Mouse (Mus musculus): ENCODE results near the gene Zbtb40. TPM values are rescaled to one million over a fixed set of nuclear protein-coding genes. Genes with fewer than 3 reads are reported as not detected.

Zbtb40 gene
- polyA plus RNA-seq, 2 experiments, result 5.0 to 7.5 TPM

DNA sequence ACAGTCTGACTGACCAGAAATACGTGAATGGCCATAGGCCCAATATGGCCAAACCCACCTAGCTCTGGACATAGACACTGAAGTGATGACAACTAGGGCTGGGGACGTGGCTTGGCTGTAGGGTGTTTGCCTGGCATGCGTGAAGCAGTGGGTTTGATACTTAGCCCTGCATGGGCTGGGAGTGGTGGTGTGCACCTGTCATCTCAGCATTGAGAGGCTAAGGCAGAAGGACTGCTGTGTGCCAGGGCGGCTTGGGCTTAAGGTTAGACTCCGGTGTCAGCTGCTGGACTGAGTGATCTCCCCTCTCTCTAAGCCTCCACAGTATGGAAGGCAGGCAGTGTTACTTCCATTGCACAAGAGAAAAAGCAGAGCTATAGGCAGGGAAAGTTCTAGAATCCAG, 110.7 kb downstream of the Zbtb40 start:
- DNase-seq (ENCODE audit: low spot score) (no peak), ATAC-seq (ENCODE audit: low FRiP score, low read depth) (no peak)
- H3K4me2 ChIP-seq (replicated peaks; ENCODE audit: low read depth, low read length, severe bottlenecking), result no peak overlapping the region
- H3K4me3 ChIP-seq (replicated peaks; ENCODE audit: low read length), result no peak overlapping the region
- no peak for TF ChIP-seq POLR2A (IDR thresholded peaks at IDR 0.05; ENCODE audit: borderline replicate concordance, extremely low read depth, insufficient read depth, insufficient read length)
- no peaks in the 10 kb centered on the region for H3K27me3 ChIP-seq (ENCODE audit: control insufficient read depth, insufficient read depth, low read length)
- no peaks in the 10 kb centered on the region for H3K9me3 ChIP-seq (ENCODE audit: control insufficient read depth, low read length)
- 87% methylated on average over 5 of the region's 5 CpGs for WGBS
- H3K27ac ChIP-seq (replicated peaks; ENCODE audit: low read depth, low read length), result no peak overlapping the region
- H3K4me1 ChIP-seq (ENCODE audit: control insufficient read depth, insufficient read depth, low read length), result no peaks in the 10 kb centered on the region
- no peak overlapping the region for H3K9ac ChIP-seq (ENCODE audit: low read depth, low read length, severe bottlenecking)
- H3K36me3 ChIP-seq (ENCODE audit: control insufficient read depth, insufficient read depth, low read length), result no peaks in the 10 kb centered on the region

DNA sequence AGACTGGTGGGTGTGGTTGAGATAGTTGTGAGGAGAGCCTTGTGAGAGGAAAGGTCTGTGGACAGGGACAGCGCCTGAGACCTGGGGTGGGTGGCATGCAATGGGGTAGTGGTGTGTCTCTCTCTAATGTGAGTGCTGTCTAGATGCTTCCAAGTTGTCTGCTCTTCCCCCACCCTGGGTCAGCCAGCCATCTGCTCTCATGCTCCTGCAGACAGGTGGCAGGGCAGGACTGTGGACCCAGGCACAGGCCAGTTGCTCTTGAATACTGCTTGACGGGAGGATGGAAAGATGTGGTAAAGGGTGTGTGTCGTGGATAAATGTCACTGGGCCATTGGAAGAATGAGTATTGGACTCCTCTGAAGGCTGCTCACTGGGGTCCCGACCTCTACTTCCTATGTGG, 111.3 kb downstream of the Zbtb40 start:
- H3K36me3 ChIP-seq (ENCODE audit: control insufficient read depth, insufficient read depth, low read length), result no peaks in the 10 kb centered on the region
- H3K27ac ChIP-seq (replicated peaks; ENCODE audit: low read depth, low read length), result no peak overlapping the region
- H3K27me3 ChIP-seq (ENCODE audit: control insufficient read depth, insufficient read depth, low read length), result no peaks in the 10 kb centered on the region
- ATAC-seq (ENCODE audit: low FRiP score, low read depth) (no peak), DNase-seq (ENCODE audit: low spot score) (no peak)
- H3K4me3 ChIP-seq (replicated peaks; ENCODE audit: low read length), result no peak overlapping the region
- no peaks in the 10 kb centered on the region for H3K9me3 ChIP-seq (ENCODE audit: control insufficient read depth, low read length)
- no peak overlapping the region for H3K9ac ChIP-seq (ENCODE audit: low read depth, low read length, severe bottlenecking)
- WGBS, result 67% methylated on average over 4 of the region's 4 CpGs
- H3K4me2 ChIP-seq (replicated peaks; ENCODE audit: low read depth, low read length, severe bottlenecking), result no peak overlapping the region
- no peaks in the 10 kb centered on the region for H3K4me1 ChIP-seq (ENCODE audit: control insufficient read depth, insufficient read depth, low read length)
- TF ChIP-seq POLR2A (IDR thresholded peaks at IDR 0.05; ENCODE audit: borderline replicate concordance, extremely low read depth, insufficient read depth, insufficient read length), result no peak

DNA sequence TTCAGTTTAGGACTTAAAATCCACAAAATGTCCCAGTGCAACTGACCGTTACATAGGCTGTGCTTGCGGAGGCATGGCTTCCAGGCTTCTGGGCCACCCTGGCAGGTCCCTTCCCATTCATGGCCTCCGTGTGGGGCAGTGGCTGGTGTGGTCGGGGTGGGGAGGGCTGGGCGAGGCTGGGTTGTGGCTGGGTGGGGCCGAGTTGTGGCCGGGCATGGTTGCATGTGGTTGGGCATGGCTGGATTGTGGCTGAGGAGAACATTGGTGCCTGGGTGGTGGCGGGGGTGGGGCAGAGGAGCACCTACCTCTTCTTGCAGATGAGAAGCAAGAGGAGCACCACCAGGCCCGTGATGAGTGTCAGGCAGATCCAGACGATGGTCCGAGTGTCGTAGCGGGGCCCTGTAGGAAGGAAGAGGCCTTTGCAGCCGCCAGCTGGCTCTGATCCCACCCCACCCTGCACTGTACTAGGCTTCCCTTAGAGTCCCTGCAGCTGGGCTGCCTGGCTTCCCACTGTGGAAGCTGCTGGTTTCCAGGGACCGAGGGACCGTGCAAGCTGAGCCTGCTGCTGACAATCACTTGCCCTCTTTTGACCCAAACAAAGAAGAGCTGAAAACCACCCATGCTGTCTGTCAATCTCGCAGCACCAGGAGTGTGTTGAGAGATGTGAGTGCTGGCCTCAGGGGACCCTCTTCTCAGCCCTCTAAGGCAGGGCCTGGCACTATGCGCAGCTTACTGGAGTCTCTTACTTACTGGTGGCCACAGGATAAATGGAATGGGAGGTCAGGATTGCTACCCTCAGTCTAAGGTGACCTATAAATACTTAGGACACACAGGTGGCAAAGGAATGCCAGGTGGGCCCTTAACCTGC, 113.6 kb downstream of the Zbtb40 start:
- Histone ChIP-seq H3K9ac (ENCODE audit: low read depth, low read length, severe bottlenecking) (no peak overlapping the region), H3K4me1 (ENCODE audit: control insufficient read depth, insufficient read depth, low read length) (no peaks in the 10 kb centered on the region), H3K9me3 (ENCODE audit: control insufficient read depth, low read length) (no peaks in the 10 kb centered on the region), H3K27me3 (ENCODE audit: control insufficient read depth, insufficient read depth, low read length) (no peaks in the 10 kb centered on the region), H3K27ac (replicated peaks; ENCODE audit: low read depth, low read length) (no peak overlapping the region), H3K4me3 (replicated peaks; ENCODE audit: low read length) (no peak overlapping the region), H3K4me2 (replicated peaks; ENCODE audit: low read depth, low read length, severe bottlenecking) (no peak overlapping the region), H3K36me3 (ENCODE audit: control insufficient read depth, insufficient read depth, low read length) (no peaks in the 10 kb centered on the region)
- no peak for ATAC-seq (ENCODE audit: low FRiP score, low read depth)
- 56% methylated on average over 18 of the region's 18 CpGs for whole genome bisulfite sequencing
- no peak for TF ChIP-seq POLR2A (IDR thresholded peaks at IDR 0.05; ENCODE audit: borderline replicate concordance, extremely low read depth, insufficient read depth, insufficient read length)
- no peak for DNase-seq (ENCODE audit: low spot score)

DNA sequence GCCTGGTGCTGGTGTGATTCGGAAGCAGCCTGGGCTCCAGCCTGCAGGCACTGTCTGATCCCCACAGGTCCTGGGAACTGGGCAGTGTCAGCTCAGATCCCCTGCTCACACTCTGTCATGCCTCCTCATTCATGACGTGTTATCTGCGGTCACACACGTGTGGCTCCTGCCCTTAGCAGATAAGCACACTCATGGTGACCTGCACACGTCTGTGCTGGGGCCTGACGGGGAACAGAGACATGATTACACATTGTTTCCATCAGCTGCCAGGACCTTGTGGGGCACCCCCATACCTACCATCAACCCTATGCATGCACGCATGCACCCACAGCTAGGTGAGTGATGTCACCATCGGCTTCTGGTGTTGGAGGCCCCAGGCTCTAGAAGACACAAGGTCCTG, 118.1 kb downstream of the Zbtb40 start:
- no peaks in the 10 kb centered on the region for H3K36me3 ChIP-seq (ENCODE audit: control insufficient read depth, insufficient read depth, low read length)
- H3K4me1 ChIP-seq (ENCODE audit: control insufficient read depth, insufficient read depth, low read length), result no peaks in the 10 kb centered on the region
- H3K4me2 ChIP-seq (replicated peaks; ENCODE audit: low read depth, low read length, severe bottlenecking), result no peak overlapping the region
- TF ChIP-seq POLR2A (IDR thresholded peaks at IDR 0.05; ENCODE audit: borderline replicate concordance, extremely low read depth, insufficient read depth, insufficient read length), result no peak
- no peak overlapping the region for H3K9ac ChIP-seq (ENCODE audit: low read depth, low read length, severe bottlenecking)
- ATAC-seq (ENCODE audit: low FRiP score, low read depth) (no peak), DNase-seq (ENCODE audit: low spot score) (no peak)
- H3K27ac ChIP-seq (replicated peaks; ENCODE audit: low read depth, low read length), result no peak overlapping the region
- WGBS, result 87% methylated on average over 8 of the region's 8 CpGs
- no peaks in the 10 kb centered on the region; the same call in 1 of the 2 replicates for H3K27me3 ChIP-seq (ENCODE audit: control insufficient read depth, insufficient read depth, low read length)
- H3K4me3 ChIP-seq (replicated peaks; ENCODE audit: low read length), result no peak overlapping the region
- no peaks in the 10 kb centered on the region for H3K9me3 ChIP-seq (ENCODE audit: control insufficient read depth, low read length)

Other genes with a start within 250 kb of the Zbtb40 start
- 45.2 and 70.7 TPM in 2 replicates for gene Ephb2, start 212.8 kb downstream of the Zbtb40 start, polyA plus RNA-seq (2012; rRNA removed)
- 17.9 and 19.4 TPM in 2 replicates for gene Ephb2, start 212.8 kb downstream of the Zbtb40 start, polyA plus RNA-seq (2014; fragmentation: Nextera tagmentation; extraction: Ambion mirVana)
- 56.2 and 66.4 TPM in 2 replicates for gene C1qb, start 162.6 kb downstream of the Zbtb40 start, polyA plus RNA-seq (2012; rRNA removed)
- gene C1qb, start 162.6 kb downstream of the Zbtb40 start, polyA plus RNA-seq (2014; fragmentation: Nextera tagmentation; extraction: Ambion mirVana), result 81.2 and 81.8 TPM in 2 replicates
- gene C1qc, start 155.7 kb downstream of the Zbtb40 start, polyA plus RNA-seq (2012; rRNA removed), result 36.7 and 44.6 TPM in 2 replicates
- gene C1qc, start 155.7 kb downstream of the Zbtb40 start, polyA plus RNA-seq (2014; fragmentation: Nextera tagmentation; extraction: Ambion mirVana), result 40.5 and 43.2 TPM in 2 replicates
- 27.9 and 34.9 TPM in 2 replicates for gene C1qa, start 150.0 kb downstream of the Zbtb40 start, polyA plus RNA-seq (2012; rRNA removed)
- 40.1 and 46.2 TPM in 2 replicates for gene C1qa, start 150.0 kb downstream of the Zbtb40 start, polyA plus RNA-seq (2014; fragmentation: Nextera tagmentation; extraction: Ambion mirVana)
- 6.0 and 7.1 TPM in 2 replicates for gene Epha8, start 92.0 kb downstream of the Zbtb40 start, polyA plus RNA-seq (2012; rRNA removed)
- gene Epha8, start 92.0 kb downstream of the Zbtb40 start, polyA plus RNA-seq (2014; fragmentation: Nextera tagmentation; extraction: Ambion mirVana), result 1.8 and 2.3 TPM in 2 replicates
- 15.4 and 16.0 TPM in 2 replicates for gene Wnt4, start 228.7 kb upstream of the Zbtb40 start, polyA plus RNA-seq (2012; rRNA removed)
- gene Wnt4, start 228.7 kb upstream of the Zbtb40 start, polyA plus RNA-seq (2014; fragmentation: Nextera tagmentation; extraction: Ambion mirVana), result 16.0 and 23.0 TPM in 2 replicates

Data from limb, embryonic 14.5 days (tissue).